Mouse (Mus musculus) colon, adult 2 months (tissue): Measurements from ENCODE around the gene Zfp108. TPM values are rescaled to one million over a fixed set of nuclear protein-coding genes. Genes with fewer than 3 reads are reported as not detected.

ENCODE experiments used
- polyA plus RNA-seq: library from polyadenylated mRNA; depleted of rRNA; stranded (reverse); fragments of >200 nt; gene quantifications from 2 replicates; pipeline ENCODE4 v1.2.3, GENCODE M21; 2012; rRNA removed

Gene Zfp108
- polyA plus RNA-seq = 0.55 and 0.73 TPM in 2 replicates

DNA sequence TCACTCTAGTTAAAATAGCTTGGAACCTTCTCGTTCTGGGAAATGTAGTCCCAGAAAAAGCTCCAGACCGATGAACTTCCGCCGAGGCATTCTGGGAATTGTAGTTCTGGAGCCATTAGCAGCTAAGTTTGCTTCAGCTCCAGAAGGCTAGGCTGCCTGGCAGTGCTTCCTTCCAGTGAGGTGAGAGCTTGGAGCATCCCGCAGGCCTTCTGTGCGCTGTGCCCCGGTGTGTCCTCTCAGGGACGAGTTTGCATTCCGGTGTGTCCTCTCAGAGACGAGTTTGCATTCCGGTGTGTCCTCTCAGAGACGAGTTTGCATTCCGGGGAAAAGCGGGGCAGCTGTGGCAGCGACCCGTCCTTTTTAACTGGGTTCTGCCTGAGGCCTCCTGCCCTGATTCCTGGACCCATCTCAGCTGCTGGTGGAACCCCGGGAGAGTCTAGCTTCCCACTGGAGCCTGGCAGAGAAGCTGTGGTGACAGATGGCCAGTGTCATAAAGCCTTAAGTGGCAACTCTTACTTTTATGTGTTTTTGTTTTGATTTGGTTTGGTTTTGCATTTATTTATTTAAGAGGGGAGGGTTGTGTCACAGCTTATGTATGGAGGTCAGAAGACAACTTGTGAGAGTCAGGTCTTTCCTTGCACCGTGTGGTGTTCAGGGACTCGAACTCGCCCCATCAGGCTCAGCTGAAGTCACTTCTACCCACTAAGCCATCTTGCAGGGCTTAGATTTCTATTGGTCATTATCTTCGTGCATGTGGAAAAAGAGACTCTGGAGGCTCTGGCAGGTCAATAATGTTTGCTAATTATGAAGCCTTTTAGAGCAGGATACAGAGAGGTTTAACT lies at the start of gene Zfp108:
TSS of gene Zfp108 (plus strand) at position 162 of the 842 bp plus-strand sequence.

DNA sequence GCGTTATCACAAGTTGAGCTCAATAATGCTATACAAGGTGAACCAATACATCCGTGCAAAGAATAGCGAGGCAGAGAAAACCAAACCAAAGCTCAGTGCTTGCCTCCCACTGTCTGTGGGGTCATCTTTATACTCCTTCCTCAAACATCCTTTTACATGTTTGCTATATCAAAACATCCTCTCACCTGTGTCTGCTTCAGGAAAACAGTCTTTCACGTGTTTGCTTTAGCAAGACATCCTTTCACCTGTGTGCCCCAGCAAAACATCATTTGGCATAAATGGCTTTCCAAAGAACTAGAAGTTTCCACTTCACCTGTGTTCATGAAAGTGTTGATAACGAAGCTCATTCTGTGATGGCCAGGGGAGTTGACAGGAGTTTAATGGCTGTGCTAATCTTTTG lies 43.3 kb upstream of the Zfp108 start, which contains the start of gene Zfp111:
TSS of gene Zfp111 (minus strand) at position 101 of the 400 bp plus-strand sequence.

DNA sequence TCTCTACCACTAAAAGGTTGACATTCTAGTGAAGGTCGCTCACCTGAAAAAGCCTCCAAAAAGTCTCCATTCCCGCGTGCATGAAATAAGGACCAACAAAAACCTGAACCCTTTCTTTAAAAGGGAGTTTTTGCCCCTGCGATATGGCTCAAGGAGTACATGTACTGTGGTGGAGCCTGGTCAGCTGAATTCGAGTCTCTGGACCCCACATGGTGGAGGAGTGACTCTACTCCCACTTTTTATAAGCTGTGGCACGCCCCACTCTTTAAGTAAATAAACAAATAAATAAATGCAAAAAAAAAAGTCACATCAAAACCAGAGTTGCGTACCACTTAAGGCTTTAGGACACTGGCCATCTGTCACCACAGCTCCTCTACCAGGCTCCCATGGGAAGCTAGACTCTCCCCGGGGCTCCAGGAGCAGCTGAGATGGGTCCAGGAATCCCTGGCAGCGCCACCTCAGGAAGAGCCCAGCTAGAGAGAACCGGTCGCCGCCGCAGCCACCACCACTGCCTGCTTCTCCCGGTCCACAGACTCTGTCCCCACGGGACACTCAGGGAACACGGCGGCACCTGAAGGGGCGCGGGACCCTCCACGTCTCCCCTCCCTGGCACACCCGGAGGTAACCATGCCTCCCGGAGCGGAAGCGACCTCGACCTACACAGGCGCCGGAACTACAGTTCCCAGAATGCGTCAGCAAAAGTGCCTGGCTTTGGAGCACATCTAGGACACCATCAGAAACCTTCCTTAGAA lies 17.4 kb upstream of the Zfp108 start, which contains the start of gene Zfp109:
TSS of gene Zfp109 (minus strand) at position 521 of the 752 bp plus-strand sequence.

DNA sequence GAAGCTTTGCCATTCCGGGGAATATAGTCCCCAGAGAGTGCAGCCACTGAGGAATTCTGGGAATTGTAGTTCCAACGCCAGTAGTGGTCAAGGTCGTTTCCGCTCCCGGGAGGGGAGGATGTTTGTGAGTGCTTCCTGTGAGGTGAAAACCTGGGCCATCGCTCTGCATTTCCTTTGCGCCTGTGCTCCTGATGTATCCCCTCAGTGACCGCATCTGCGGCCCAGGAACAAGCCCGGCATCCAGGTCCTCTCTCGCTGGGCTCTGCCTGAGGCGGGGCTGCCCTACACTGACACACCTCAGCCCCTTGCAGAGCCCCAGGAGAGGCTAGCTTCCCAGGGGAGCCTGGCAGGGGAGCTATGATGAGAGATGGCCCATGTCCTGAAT lies 15.7 kb downstream of the Zfp108 start, which contains the start of gene Zfp93:
TSS of gene Zfp93 (plus strand) at position 133 of the 385 bp plus-strand sequence.

DNA sequence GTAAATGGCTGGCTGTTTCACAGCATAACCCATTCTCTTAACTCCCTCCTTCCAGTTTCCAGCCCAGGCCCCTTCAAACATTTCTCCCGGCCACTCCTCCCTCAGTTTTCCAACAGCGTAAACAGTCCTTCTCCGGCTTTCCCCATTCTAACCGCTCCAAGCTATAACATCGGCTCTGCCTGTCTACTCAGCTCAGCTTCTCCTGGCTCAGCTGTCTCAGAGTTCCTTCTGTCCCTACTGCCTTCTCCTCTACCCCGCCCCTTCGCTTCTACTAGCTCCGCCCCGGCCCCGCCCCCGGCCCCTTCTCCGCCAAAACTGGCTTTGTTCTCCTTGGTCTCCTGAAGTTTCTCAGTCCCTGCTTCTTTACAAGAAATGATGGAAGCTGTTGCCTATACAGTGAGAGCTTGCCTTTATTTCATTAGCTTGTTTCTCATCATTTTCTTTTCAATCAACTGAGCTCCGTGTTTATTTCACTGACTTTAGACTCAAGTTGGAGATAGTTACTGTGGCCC lies 46.2 kb downstream of the Zfp108 start, which contains the start of gene Zfp61:
TSS of gene Zfp61 (minus strand) at position 462 of the 512 bp plus-strand sequence.

Other genes starting within 250 kb of the Zfp108 start
- gene Vmn1r183, start 201.5 kb upstream of the Zfp108 start, polyA plus RNA-seq = not detected in 2 replicates
- gene Zfp180, start 172.9 kb upstream of the Zfp108 start, polyA plus RNA-seq = 8.2 and 9.9 TPM in 2 replicates
- 0.88 and 1.3 TPM in 2 replicates for gene Zfp112, start 142.5 kb upstream of the Zfp108 start, polyA plus RNA-seq
- gene Zfp235, start 120.6 kb upstream of the Zfp108 start, polyA plus RNA-seq = 4.0 and 5.8 TPM in 2 replicates
- 0.14 and 0.20 TPM in 2 replicates for gene Zfp114, start 79.7 kb upstream of the Zfp108 start, polyA plus RNA-seq
- 1.4 TPM in 2 replicates for gene Zfp111, start 43.4 kb upstream of the Zfp108 start, polyA plus RNA-seq
- gene Zfp109, start 17.2 kb upstream of the Zfp108 start, polyA plus RNA-seq = 0.93 and 1.0 TPM in 2 replicates
- gene Zfp93, start 15.6 kb downstream of the Zfp108 start, polyA plus RNA-seq = 1.4 and 1.6 TPM in 2 replicates
- gene Zfp61, start 46.4 kb downstream of the Zfp108 start, polyA plus RNA-seq = 4.3 and 4.9 TPM in 2 replicates
- gene Zfp94, start 61.9 kb downstream of the Zfp108 start, polyA plus RNA-seq = 4.4 TPM in 2 replicates
- 1.5 and 1.9 TPM in 2 replicates for gene Tescl, start 79.1 kb downstream of the Zfp108 start, polyA plus RNA-seq
- not detected in 2 replicates for gene Lypd5, start 94.4 kb downstream of the Zfp108 start, polyA plus RNA-seq
- 136 and 140 TPM in 2 replicates for gene Kcnn4, start 115.5 kb downstream of the Zfp108 start, polyA plus RNA-seq
- gene Smg9, start 144.8 kb downstream of the Zfp108 start, polyA plus RNA-seq = 49.2 and 51.1 TPM in 2 replicates
- 0.35 and 1.1 TPM in 2 replicates for gene Irgc1, start 197.5 kb downstream of the Zfp108 start, polyA plus RNA-seq
- 16.4 and 17.4 TPM in 2 replicates for gene Plaur, start 207.7 kb downstream of the Zfp108 start, polyA plus RNA-seq
- 8.6 and 12.3 TPM in 2 replicates for gene Cadm4, start 227.2 kb downstream of the Zfp108 start, polyA plus RNA-seq